Mouse (Mus musculus) right cerebral cortex, adult 2 months (tissue): ENCODE results near the gene D6Wsu163e.

Experiments used
- DNase-seq, 2 experiments: peaks; one replicate each; pipeline ENCODE4 v3.0.0; 2021 to 2022; ENCODE audit warnings: low spot score in 2 of 2

Gene D6Wsu163e

GRCm38 (mm10) chr6:127005646-127006045 is 65.9 kb downstream of the D6Wsu163e start:
- no peak for DNase-seq

GRCm38 (mm10) chr6:127006551-127006950 is 66.8 kb downstream of the D6Wsu163e start:
- DNase-seq, result no peak

- no peak for DNase-seq
These were observed 70.3 kb downstream of the D6Wsu163e start for GRCm38 (mm10) chr6:127010021-127010420.

GRCm38 (mm10) chr6:127011947-127012535 is 72.3 kb downstream of the D6Wsu163e start:
- DNase-seq, result no peak

- DNase-seq, result no peak
These were observed 75.4 kb downstream of the D6Wsu163e start, which contains the start of gene Fgf6 for GRCm38 (mm10) chr6:127014906-127015770. TSS of gene Fgf6 (plus strand) at chr6:127015586.

- DNase-seq, result no peak
These were observed 79.5 kb downstream of the D6Wsu163e start for GRCm38 (mm10) chr6:127019254-127019653.

- DNase-seq, result no peak
These were observed 80.7 kb downstream of the D6Wsu163e start for GRCm38 (mm10) chr6:127020431-127020830.

- no peak for DNase-seq
These were observed 85.1 kb downstream of the D6Wsu163e start for GRCm38 (mm10) chr6:127024836-127025235.
